Mouse (Mus musculus) hindbrain, embryonic 13.5 days (tissue): Measurements from ENCODE around the gene Suclg2. TPM values are rescaled to one million over a fixed set of nuclear protein-coding genes. Genes with fewer than 3 reads are reported as not detected.
"Not testable (repeated sequence)": the region's sequence is repeated elsewhere in the genome, so short reads cannot be mapped to it uniquely, and the experiment has no call there.

ENCODE experiments used
- ATAC-seq: fragments of 200-750 bp; cut with Nextera tagmentation; 2 replicates; pipeline ENCODE4 v1.8.0; 2017; ENCODE audit warnings: moderate TSS enrichment; ENCODE audit not compliant: low FRiP score
- H3K27ac ChIP-seq: fragments of 300-500 bp; sonication (generic); 2 replicates; pipeline ENCODE4 v1.5.1; 2015; ENCODE audit warnings: inconsistent platforms, mild to moderate bottlenecking, moderate library complexity
- H3K27me3 ChIP-seq: fragments of 300-500 bp; sonication (generic); 2 replicates; pipeline ENCODE4 v1.6.1; 2015; ENCODE audit warnings: mild to moderate bottlenecking, inconsistent platforms
- H3K36me3 ChIP-seq: fragments of 300-500 bp; sonication (generic); 2 replicates; pipeline ENCODE4 v1.6.1; 2015; ENCODE audit warnings: mild to moderate bottlenecking, inconsistent platforms
- H3K4me1 ChIP-seq: fragments of 300-500 bp; sonication (generic); replicated peaks from 2 replicates; pipeline ENCODE4 v1.6.1; 2015; ENCODE audit warnings: inconsistent platforms
- H3K4me2 ChIP-seq: fragments of 300-500 bp; sonication (generic); 2 replicates; pipeline ENCODE4 v1.6.1; 2015; ENCODE audit warnings: inconsistent platforms, mild to moderate bottlenecking, moderate library complexity
- H3K4me3 ChIP-seq: fragments of 300-500 bp; sonication (generic); 2 replicates; pipeline ENCODE4 v1.5.1; 2015; ENCODE audit warnings: mild to moderate bottlenecking, inconsistent platforms
- H3K9ac ChIP-seq: fragments of 300-500 bp; sonication (generic); 2 replicates; pipeline ENCODE4 v1.6.1; 2015; ENCODE audit warnings: mild to moderate bottlenecking, inconsistent platforms
- H3K9me3 ChIP-seq: fragments of 300-500 bp; sonication (generic); 2 replicates; pipeline ENCODE4 v1.6.1; 2016; ENCODE audit warnings: inconsistent platforms
- WGBS: fragments of 180-500 bp; shearing (Covaris S2); methylation state at CpG from one replicate; pipeline ENCODE4 v1.1.7; 2015; 5-methylcytosine and 5-hydroxymethylcytosine counted together
- polyA plus RNA-seq: library from polyadenylated mRNA; unstranded; fragments of >200 nt; fragmentation: Nextera tagmentation; extraction: Ambion mirVana; gene quantifications from 2 replicates; pipeline ENCODE4 v1.2.1, GENCODE M21; 2015

Suclg2 gene
- polyA plus RNA-seq, 1 experiment from 2014 or later = 17.1 TPM

- WGBS = 76% methylated on average over 3 of the region's 3 CpGs
- Histone ChIP-seq H3K36me3 (no peaks in the 10 kb centered on the region), H3K4me2 (no peak overlapping the region), H3K4me1 (peaks cover 8% of the 10 kb centered on the region; the same call in 1 of the 2 replicates), H3K9me3 (no peaks in the 10 kb centered on the region), H3K27me3 (no peaks in the 10 kb centered on the region), H3K9ac (no peak overlapping the region), H3K27ac (peak overlapping the region; percentile 10; the same call in 1 of the 2 replicates), H3K4me3 (no peak overlapping the region)
- ATAC-seq = no peak
Measured at GRCm38 (mm10) chr6:95612412-95613022, 106.1 kb downstream of the Suclg2 start.

- ATAC-seq = no peak
- no peaks in the 10 kb centered on the region for H3K9me3 ChIP-seq
- H3K4me2 ChIP-seq = no peak overlapping the region
- H3K4me3 ChIP-seq = no peak overlapping the region
- H3K27ac ChIP-seq = no peak overlapping the region
- 96% methylated on average over 3 of the region's 3 CpGs for WGBS
- no peaks in the 10 kb centered on the region for H3K27me3 ChIP-seq
- H3K36me3 ChIP-seq = no peaks in the 10 kb centered on the region
- H3K4me1 ChIP-seq = peaks cover 8% of the 10 kb centered on the region; the same call in 1 of the 2 replicates
- H3K9ac ChIP-seq = no peak overlapping the region
Measured at GRCm38 (mm10) chr6:95611059-95611458, 107.5 kb downstream of the Suclg2 start.

GRCm38 (mm10) chr6:95608123-95608522, 110.5 kb downstream of the Suclg2 start:
- Histone ChIP-seq H3K4me2 (no peak overlapping the region), H3K4me1 (peaks cover 5% of the 10 kb centered on the region; the same call in 1 of the 2 replicates), H3K27me3 (no peaks in the 10 kb centered on the region), H3K4me3 (no peak overlapping the region), H3K9ac (no peak overlapping the region), H3K9me3 (no peaks in the 10 kb centered on the region), H3K36me3 (no peaks in the 10 kb centered on the region), H3K27ac (no peak overlapping the region)
- WGBS = 88% methylated on average over 3 of the region's 3 CpGs
- ATAC-seq = no peak

GRCm38 (mm10) chr6:95600731-95601130, 117.9 kb downstream of the Suclg2 start:
- H3K9ac ChIP-seq, H3K4me3 ChIP-seq, ATAC-seq, H3K4me1 ChIP-seq, H3K36me3 ChIP-seq, H3K4me2 ChIP-seq, H3K9me3 ChIP-seq, H3K27me3 ChIP-seq, H3K27ac ChIP-seq: not testable (repeated sequence)
- WGBS = 92% methylated on average over 8 of the region's 8 CpGs

- no peaks in the 10 kb centered on the region for H3K27me3 ChIP-seq
- H3K36me3 ChIP-seq = no peaks in the 10 kb centered on the region
- no peaks in the 10 kb centered on the region; the same call in 1 of the 2 replicates for H3K4me1 ChIP-seq
- no peaks in the 10 kb centered on the region for H3K9me3 ChIP-seq
- H3K4me2 ChIP-seq = no peak overlapping the region
- 71% methylated on average over 15 of the region's 15 CpGs for WGBS
- H3K9ac ChIP-seq = no peak overlapping the region
- no peak overlapping the region for H3K27ac ChIP-seq
- H3K4me3 ChIP-seq = no peak overlapping the region
- ATAC-seq = no peak
Measured at GRCm38 (mm10) chr6:95596766-95597750, 121.5 kb downstream of the Suclg2 start.

GRCm38 (mm10) chr6:95595852-95596251, 122.7 kb downstream of the Suclg2 start:
- WGBS = 83% methylated on average over 2 of the region's 2 CpGs

GRCm38 (mm10) chr6:95594239-95594638, 124.4 kb downstream of the Suclg2 start:
- H3K27me3 ChIP-seq = no peaks in the 10 kb centered on the region
- H3K9me3 ChIP-seq = no peaks in the 10 kb centered on the region
- no peaks in the 10 kb centered on the region for H3K36me3 ChIP-seq
- 78% methylated on average over 4 of the region's 4 CpGs for WGBS
- H3K27ac ChIP-seq = no peak overlapping the region
- no peak overlapping the region for H3K9ac ChIP-seq
- peaks cover 8% of the 10 kb centered on the region for H3K4me1 ChIP-seq
- H3K4me3 ChIP-seq = no peak overlapping the region
- H3K4me2 ChIP-seq = no peak overlapping the region
- ATAC-seq = no peak

More at GRCm38 (mm10) chr6:95595852-95596251, 122.7 kb downstream of the Suclg2 start:
- Histone ChIP-seq H3K36me3 (no peaks in the 10 kb centered on the region), H3K9ac (no peak overlapping the region), H3K27me3 (no peaks in the 10 kb centered on the region), H3K4me3 (no peak overlapping the region), H3K9me3 (no peaks in the 10 kb centered on the region), H3K4me1 (no peaks in the 10 kb centered on the region; the same call in 1 of the 2 replicates), H3K4me2 (no peak overlapping the region), H3K27ac (no peak overlapping the region)
- no peak for ATAC-seq

GRCm38 (mm10) chr6:95592396-95592795, 126.2 kb downstream of the Suclg2 start:
- Histone ChIP-seq H3K36me3 (no peaks in the 10 kb centered on the region), H3K4me2 (no peak overlapping the region), H3K9ac (no peak overlapping the region), H3K4me3 (no peak overlapping the region), H3K9me3 (no peaks in the 10 kb centered on the region), H3K27me3 (no peaks in the 10 kb centered on the region), H3K27ac (no peak overlapping the region), H3K4me1 (peaks cover 8% of the 10 kb centered on the region)
- no peak for ATAC-seq
- 89% methylated on average over 6 of the region's 6 CpGs for WGBS

- Histone ChIP-seq H3K27me3 (no peaks in the 10 kb centered on the region), H3K4me2 (no peak overlapping the region), H3K4me3 (no peak overlapping the region), H3K27ac (no peak overlapping the region), H3K9me3 (no peaks in the 10 kb centered on the region), H3K9ac (no peak overlapping the region), H3K36me3 (no peaks in the 10 kb centered on the region), H3K4me1 (peaks cover 8% of the 10 kb centered on the region)
- WGBS = 11% methylated on average over 4 of the region's 4 CpGs
- ATAC-seq = no peak
Measured at GRCm38 (mm10) chr6:95590463-95590862, 128.1 kb downstream of the Suclg2 start.

GRCm38 (mm10) chr6:95587108-95587796, 131.3 kb downstream of the Suclg2 start:
- Histone ChIP-seq H3K27me3 (no peaks in the 10 kb centered on the region), H3K9ac (no peak overlapping the region), H3K9me3 (no peaks in the 10 kb centered on the region; the same call in 1 of the 2 replicates), H3K36me3 (0 out of 2 replicates have a peak, but pooled peaks cover 3% of the 10 kb centered on the region), H3K4me1 (peaks cover 8% of the 10 kb centered on the region), H3K4me2 (no peak overlapping the region), H3K4me3 (no peak overlapping the region), H3K27ac (no peak overlapping the region)
- 67% methylated on average over 6 of the region's 6 CpGs for WGBS
- no peak for ATAC-seq

GRCm38 (mm10) chr6:95581893-95582292, 136.7 kb downstream of the Suclg2 start:
- Histone ChIP-seq H3K27ac (no peak overlapping the region), H3K4me2 (no peak overlapping the region), H3K9me3 (no peaks in the 10 kb centered on the region; the same call in 1 of the 2 replicates), H3K36me3 (0 out of 2 replicates have a peak, but pooled peaks cover 3% of the 10 kb centered on the region), H3K9ac (no peak overlapping the region), H3K4me1 (no peaks in the 10 kb centered on the region), H3K4me3 (no peak overlapping the region), H3K27me3 (no peaks in the 10 kb centered on the region)
- 88% methylated on average over 3 of the region's 3 CpGs for WGBS
- no peak for ATAC-seq

GRCm38 (mm10) chr6:95579792-95580191, 138.8 kb downstream of the Suclg2 start:
- WGBS = 82% methylated on average over 4 of the region's 4 CpGs
- no peak overlapping the region for H3K4me2 ChIP-seq
- H3K27me3 ChIP-seq = no peaks in the 10 kb centered on the region

More at GRCm38 (mm10) chr6:95579792-95580191, 138.8 kb downstream of the Suclg2 start:
- no peak for ATAC-seq
- Histone ChIP-seq H3K36me3 (0 out of 2 replicates have a peak, but pooled peaks cover 3% of the 10 kb centered on the region), H3K9ac (no peak overlapping the region), H3K4me1 (peaks cover 7% of the 10 kb centered on the region), H3K27ac (no peak overlapping the region), H3K4me3 (no peak overlapping the region), H3K9me3 (no peaks in the 10 kb centered on the region; the same call in 1 of the 2 replicates)
